Mouse (Mus musculus) MEL (cell line): ENCODE measurements around the gene Ovca2.

Experiments
- CTCF ChIP-seq, 3 experiments: IDR thresholded peaks in 2 of 3; conservative IDR thresholded peaks in 1 of 3; 2 replicates each; pipeline ENCODE4 v1.5.1; 2011 to 2012; ENCODE audit warnings: low read length in 3 of 3, low read depth in 2 of 3, mild to moderate bottlenecking in 2 of 3, improper control_type of control experiment in 1 of 3, inconsistent platforms in 1 of 3, mixed read lengths in 1 of 3, moderate library complexity in 1 of 3; ENCODE audit not compliant: control insufficient read depth in 1 of 3, insufficient read depth in 1 of 3, poor library complexity in 1 of 3, severe bottlenecking in 1 of 3
- USF2 ChIP-seq, 2 experiments: IDR thresholded peaks; 2 replicates each; pipeline ENCODE4 v1.6.1; 2011 to 2012; ENCODE audit warnings: improper control_type of control experiment in 2 of 2, low read length in 2 of 2, borderline replicate concordance in 1 of 2, inconsistent platforms in 1 of 2, low read depth in 1 of 2, mild to moderate bottlenecking in 1 of 2; ENCODE audit not compliant: insufficient read depth in 1 of 2

- TF ChIP-seq USF2 (IDR thresholded peaks at IDR 0.05; ENCODE audit: borderline replicate concordance in 1 of 2, insufficient read depth in 1 of 2, low read depth in 1 of 2, low read length in 2 of 2) (no peak), CTCF (IDR thresholded peaks at IDR 0.05 in 2 of 3, conservative IDR thresholded peaks at IDR 0.05 in 1 of 3; ENCODE audit: control insufficient read depth in 1 of 3, insufficient read depth in 1 of 3, low read depth in 2 of 3, low read length in 3 of 3, poor library complexity in 1 of 3, severe bottlenecking in 1 of 3) (no peak)
Measured at GRCm38 (mm10) chr11:75197956-75198355, 19.3 kb upstream of the Ovca2 start.
